Mouse (Mus musculus): ENCODE data around the gene Fnbp1. TPM values are rescaled to one million over a fixed set of nuclear protein-coding genes. Genes with fewer than 3 reads are reported as not detected.

The Fnbp1 gene
- total and polyA plus RNA-seq, 2 experiments from 2014 or later, result 22.1 to 30.7 TPM

GRCm38 (mm10) chr2:30985111-30986020 lies 156.4 kb downstream of the Fnbp1 start:
- Histone ChIP-seq H3K27me3 (ENCODE audit: insufficient read depth, low read length) (no peaks in the 10 kb centered on the region), H3K27ac (ENCODE audit: low read depth, low read length) (no peak overlapping the region), H3K36me3 (ENCODE audit: insufficient read depth, low read length) (no peaks in the 10 kb centered on the region), H3K4me2 (ENCODE audit: low read depth, low read length, poor library complexity, severe bottlenecking) (no peak overlapping the region), H3K9me3 (ENCODE audit: low read length) (no peaks in the 10 kb centered on the region), H3K9ac (replicated peaks; ENCODE audit: low read length, poor library complexity, severe bottlenecking) (no peak overlapping the region), H3K4me3 (ENCODE audit: low read depth, low read length) (no peak overlapping the region), H3K4me1 (ENCODE audit: insufficient read depth, low read length) (peaks cover 3% of the 10 kb centered on the region; the same call in 1 of the 2 replicates)
- no peak for DNase-seq (ENCODE audit: low spot score)
- 31% methylated on average over 17 of the region's 17 CpGs for WGBS
- ATAC-seq (ENCODE audit: low FRiP score), result no peak
- TF ChIP-seq CTCF (IDR thresholded peaks at IDR 0.05), result no peak

- Histone ChIP-seq H3K4me1 (ENCODE audit: insufficient read depth, low read length) (peaks cover 3% of the 10 kb centered on the region; the same call in 1 of the 2 replicates), H3K9ac (replicated peaks; ENCODE audit: low read length, poor library complexity, severe bottlenecking) (peak overlapping the region; percentile 58; the same call in 1 of the 2 replicates), H3K36me3 (ENCODE audit: insufficient read depth, low read length) (peaks cover 13% of the 10 kb centered on the region), H3K4me3 (ENCODE audit: low read depth, low read length) (peak overlapping the region; percentile 75), H3K27me3 (ENCODE audit: insufficient read depth, low read length) (no peaks in the 10 kb centered on the region), H3K27ac (ENCODE audit: low read depth, low read length) (no peak overlapping the region), H3K9me3 (ENCODE audit: low read length) (no peaks in the 10 kb centered on the region), H3K4me2 (ENCODE audit: low read depth, low read length, poor library complexity, severe bottlenecking) (peak overlapping the region; percentile 81)
- DNase-seq (ENCODE audit: low spot score), result peak; percentile 6
- ATAC-seq (ENCODE audit: low FRiP score), result no peak
- no peak for TF ChIP-seq CTCF (IDR thresholded peaks at IDR 0.05)
- 48% methylated on average over 7 of the region's 7 CpGs for WGBS
Observed at GRCm38 (mm10) chr2:30983024-30983423, 158.8 kb downstream of the Fnbp1 start.

GRCm38 (mm10) chr2:30981790-30982513 lies 159.9 kb downstream of the Fnbp1 start, which contains the start of the genes BC005624 and Usp20:
Gene BC005624 (minus strand): TSS chr2:30982201.
Gene Usp20 (plus strand): TSS chr2:30982279.
- TF ChIP-seq CTCF (IDR thresholded peaks at IDR 0.05), result peak; percentile 43
- ATAC-seq (ENCODE audit: low FRiP score), result peak; percentile 97
- H3K9me3 ChIP-seq (ENCODE audit: low read length), result no peaks in the 10 kb centered on the region

More at GRCm38 (mm10) chr2:30981790-30982513, 159.9 kb downstream of the Fnbp1 start, which contains the start of the genes BC005624 and Usp20:
- Histone ChIP-seq H3K4me2 (ENCODE audit: low read depth, low read length, poor library complexity, severe bottlenecking) (peak within 1 kb of the TSS; percentile 81), H3K4me3 (ENCODE audit: low read depth, low read length) (peak within 1 kb of the TSS; percentile 75), H3K4me1 (ENCODE audit: insufficient read depth, low read length) (peaks cover 3% of the 10 kb centered on the region; the same call in 1 of the 2 replicates), H3K27me3 (ENCODE audit: insufficient read depth, low read length) (no peaks in the 10 kb centered on the region), H3K9ac (replicated peaks; ENCODE audit: low read length, poor library complexity, severe bottlenecking) (peak within 1 kb of the TSS; percentile 58), H3K27ac (ENCODE audit: low read depth, low read length) (peak within 1 kb of the TSS; percentile 70), H3K36me3 (ENCODE audit: insufficient read depth, low read length) (peaks cover 20% of the 10 kb centered on the region)
- DNase-seq (ENCODE audit: low spot score), result peak; percentile 100
- WGBS, result under 1% methylated on average over 64 of the region's 66 CpGs

Other genes with a start within 250 kb of the Fnbp1 start
- gene Ptges, start 212.1 kb downstream of the Fnbp1 start, total RNA-seq (2014; rRNA removed), result 6.7 and 19.8 TPM in 2 replicates
- 8.0 and 8.5 TPM in 2 replicates for gene Ptges, start 212.1 kb downstream of the Fnbp1 start, polyA plus RNA-seq (2015; fragmentation: Nextera tagmentation; extraction: Ambion mirVana)
- 27.1 and 28.3 TPM in 2 replicates for gene Tor1b, start 189.0 kb downstream of the Fnbp1 start, total RNA-seq (2014; rRNA removed)
- gene Tor1b, start 189.0 kb downstream of the Fnbp1 start, polyA plus RNA-seq (2015; fragmentation: Nextera tagmentation; extraction: Ambion mirVana), result 16.4 and 17.0 TPM in 2 replicates
- 68.9 and 88.7 TPM in 2 replicates for gene Tor1a, start 174.1 kb downstream of the Fnbp1 start, total RNA-seq (2014; rRNA removed)
- gene Tor1a, start 174.1 kb downstream of the Fnbp1 start, polyA plus RNA-seq (2015; fragmentation: Nextera tagmentation; extraction: Ambion mirVana), result 90.3 and 95.4 TPM in 2 replicates
- gene BC005624, start 159.8 kb downstream of the Fnbp1 start, total RNA-seq (2014; rRNA removed), result 34.8 and 41.7 TPM in 2 replicates
- gene BC005624, start 159.8 kb downstream of the Fnbp1 start, polyA plus RNA-seq (2015; fragmentation: Nextera tagmentation; extraction: Ambion mirVana), result 86.7 and 93.1 TPM in 2 replicates
- gene Usp20, start 159.7 kb downstream of the Fnbp1 start, total RNA-seq (2014; rRNA removed), result 36.6 and 41.2 TPM in 2 replicates
- gene Usp20, start 159.7 kb downstream of the Fnbp1 start, polyA plus RNA-seq (2015; fragmentation: Nextera tagmentation; extraction: Ambion mirVana), result 32.5 and 32.8 TPM in 2 replicates
- gene Gpr107, start 10.3 kb upstream of the Fnbp1 start, total RNA-seq (2014; rRNA removed), result 46.7 and 47.3 TPM in 2 replicates
- gene Gpr107, start 10.3 kb upstream of the Fnbp1 start, polyA plus RNA-seq (2015; fragmentation: Nextera tagmentation; extraction: Ambion mirVana), result 30.9 and 31.6 TPM in 2 replicates
- gene Ncs1, start 103.8 kb upstream of the Fnbp1 start, total RNA-seq (2014; rRNA removed), result 190 and 202 TPM in 2 replicates
- gene Ncs1, start 103.8 kb upstream of the Fnbp1 start, polyA plus RNA-seq (2015; fragmentation: Nextera tagmentation; extraction: Ambion mirVana), result 181 and 183 TPM in 2 replicates
- gene Hmcn2, start 172.4 kb upstream of the Fnbp1 start, total RNA-seq (2014; rRNA removed), result 0.60 and 1.5 TPM in 2 replicates
- 0.29 and 0.37 TPM in 2 replicates for gene Hmcn2, start 172.4 kb upstream of the Fnbp1 start, polyA plus RNA-seq (2015; fragmentation: Nextera tagmentation; extraction: Ambion mirVana)

Measured in midbrain, postnatal 0 days (tissue).